Mouse (Mus musculus) CD4-positive, CD25-positive, alpha-beta regulatory T cell, adult 9 weeks (primary cell): ENCODE measurements around the gene Gm7030. TPM values are rescaled to one million over a fixed set of nuclear protein-coding genes. Genes with fewer than 3 reads are reported as not detected.

Experiments
- polyA plus RNA-seq: library from polyadenylated mRNA; unstranded; fragments of 100-300 nt; shearing (Covaris generic); gene quantifications from one replicate; pipeline ENCODE4 v1.2.1, GENCODE M21; 2017

Gene Gm7030
- 0.33 TPM for polyA plus RNA-seq

DNA sequence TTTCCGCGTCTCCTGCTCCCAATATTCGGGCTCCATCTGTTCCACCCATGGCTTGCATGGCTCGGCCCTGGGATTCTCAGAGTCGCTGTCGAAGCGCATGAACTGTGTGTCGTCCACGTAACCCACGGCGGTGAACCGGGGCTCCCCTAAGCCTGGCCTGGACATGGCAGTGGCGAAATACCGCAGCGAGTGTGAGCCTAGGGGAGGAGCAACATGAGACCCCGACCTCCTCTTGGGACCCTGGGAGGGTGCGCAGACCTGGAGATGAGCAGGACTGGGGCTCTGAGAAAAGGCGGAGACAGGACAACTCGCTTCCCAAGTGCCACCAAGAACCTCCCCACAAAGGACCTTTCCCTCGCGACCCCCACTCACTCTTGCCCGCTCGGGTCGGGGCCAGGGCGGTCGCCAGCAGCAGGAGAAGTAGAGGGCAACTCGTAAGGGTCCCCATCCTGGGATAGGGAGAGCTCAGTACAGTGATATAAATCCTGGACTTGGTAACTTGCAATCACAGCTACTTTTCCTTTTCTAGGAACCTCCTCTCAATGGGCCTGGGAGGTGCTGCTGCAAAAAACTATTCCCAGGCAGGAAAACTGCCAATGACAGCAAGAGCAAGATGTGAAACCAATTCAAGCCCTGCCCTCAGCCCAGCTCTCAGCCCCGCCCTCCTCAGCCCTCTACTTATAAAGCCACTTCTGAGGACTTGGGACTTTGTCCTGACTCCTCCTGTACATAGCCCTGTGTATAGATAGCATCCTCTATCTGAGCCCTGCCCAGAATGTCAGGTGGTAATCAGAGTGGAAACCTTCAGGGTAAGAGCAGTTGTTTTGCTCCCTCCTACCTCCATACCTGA, at the start of gene Gm7030:
Gene Gm7030, minus strand, starts transcription at position 458 of the 850 bp plus-strand sequence.

DNA sequence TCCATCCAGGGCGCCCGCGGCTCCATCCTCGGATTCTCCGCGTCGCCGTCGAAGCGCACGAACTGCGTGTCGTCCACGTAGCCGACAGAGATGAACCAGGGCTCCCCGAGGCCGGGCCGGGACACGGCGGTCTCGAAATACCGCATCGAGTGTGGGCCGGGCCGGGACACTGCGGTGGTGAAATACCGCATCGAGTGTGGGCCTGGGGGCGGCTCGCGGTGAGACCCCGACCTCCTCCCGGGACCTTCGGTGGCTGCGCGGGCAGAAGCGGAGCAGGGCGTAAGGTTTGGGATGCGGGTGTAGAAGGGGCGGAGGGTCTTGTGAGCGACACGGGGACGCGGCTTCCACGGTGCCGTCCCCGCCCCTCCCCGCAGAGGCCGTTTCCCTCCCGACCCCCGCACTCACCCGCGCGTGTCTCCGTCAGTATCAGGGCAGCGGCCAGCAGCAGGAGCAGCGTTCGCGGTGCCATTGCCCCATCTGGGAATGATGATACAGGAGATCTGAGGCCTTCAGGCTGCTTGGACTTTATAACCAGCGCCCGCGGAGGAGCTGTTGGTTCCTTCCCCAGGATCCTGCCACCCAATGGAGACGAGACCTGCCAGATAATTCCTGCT, 38.9 kb upstream of the Gm7030 start, which contains the start of gene Gm8909:
Gene Gm8909, minus strand, starts transcription at position 499 of the 614 bp plus-strand sequence.

DNA sequence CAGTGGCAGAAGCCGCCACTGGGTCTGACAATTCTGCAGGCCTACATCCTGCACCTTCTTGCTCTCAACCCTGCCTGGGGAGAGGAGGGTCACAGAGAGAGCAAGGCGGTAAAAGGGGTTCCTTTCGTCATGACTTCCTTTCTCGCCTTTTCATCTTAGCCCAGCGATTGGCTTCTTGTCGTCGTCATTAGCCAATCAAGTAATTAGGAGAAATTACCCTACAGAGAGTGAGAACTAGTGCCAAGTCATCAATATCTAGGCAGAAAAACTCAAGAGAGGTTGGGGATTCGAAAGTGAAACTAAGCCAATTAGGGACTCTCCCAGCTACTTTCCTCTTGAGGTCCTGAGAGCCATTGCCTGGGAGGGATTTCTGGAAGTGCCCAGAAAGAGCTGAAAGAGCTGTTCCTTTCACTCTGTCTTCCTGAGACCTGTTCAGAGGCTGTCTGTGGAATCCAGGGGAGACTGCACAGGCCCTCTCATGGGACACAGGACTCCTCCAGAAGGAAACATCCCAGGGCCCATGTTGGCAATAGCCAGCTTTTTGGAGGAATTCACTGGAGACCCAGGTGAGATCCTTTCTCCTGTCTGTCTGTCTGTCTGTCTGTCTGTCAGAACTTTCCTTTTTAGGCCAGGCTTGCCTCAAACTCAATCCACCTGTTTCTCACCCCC, 7.7 kb downstream of the Gm7030 start, which contains the start of gene Gm19684:
Gene Gm19684, plus strand, starts transcription at position 327 of the 669 bp plus-strand sequence.

Other genes with a start within 250 kb of the Gm7030 start
- gene Dhx16, start 249.6 kb downstream of the Gm7030 start, polyA plus RNA-seq, result 23.4 TPM
- 25.8 TPM for gene 2310061I04Rik, start 232.0 kb downstream of the Gm7030 start, polyA plus RNA-seq
- 26.7 TPM for gene Atat1, start 219.3 kb downstream of the Gm7030 start, polyA plus RNA-seq
- 99.2 TPM for gene Mrps18b, start 213.0 kb downstream of the Gm7030 start, polyA plus RNA-seq
- gene Ppp1r10, start 213.0 kb downstream of the Gm7030 start, polyA plus RNA-seq, result 62.7 TPM
- 163 TPM for gene Abcf1, start 159.7 kb downstream of the Gm7030 start, polyA plus RNA-seq
- gene Gnl1, start 149.6 kb downstream of the Gm7030 start, polyA plus RNA-seq, result 13.7 TPM
- gene Prr3, start 149.2 kb downstream of the Gm7030 start, polyA plus RNA-seq, result 23.8 TPM
- 28.1 TPM for gene H2-T24, start 108.9 kb downstream of the Gm7030 start, polyA plus RNA-seq
- 779 TPM for gene H2-T23, start 96.6 kb downstream of the Gm7030 start, polyA plus RNA-seq
- 262 TPM for gene H2-T22, start 86.7 kb downstream of the Gm7030 start, polyA plus RNA-seq
- gene Gm6034, start 86.5 kb downstream of the Gm7030 start, polyA plus RNA-seq, result 0.65 TPM
- gene Gm11127, start 71.1 kb downstream of the Gm7030 start, polyA plus RNA-seq, result not detected
- 1.4 TPM for gene Gm19684, start 7.7 kb downstream of the Gm7030 start, polyA plus RNA-seq
- 14.0 TPM for gene Gm8909, start 39.1 kb upstream of the Gm7030 start, polyA plus RNA-seq
- gene H2-T3, start 60.9 kb upstream of the Gm7030 start, polyA plus RNA-seq, result 0.46 TPM
- gene Rpp21, start 128.6 kb upstream of the Gm7030 start, polyA plus RNA-seq, result 203 TPM
- gene Trim39, start 142.8 kb upstream of the Gm7030 start, polyA plus RNA-seq, result 23.0 TPM
- not detected for gene H2-M10.2, start 157.1 kb upstream of the Gm7030 start, polyA plus RNA-seq
- gene H2-M10.1, start 196.7 kb upstream of the Gm7030 start, polyA plus RNA-seq, result not detected
- gene H2-M10.3, start 239.0 kb upstream of the Gm7030 start, polyA plus RNA-seq, result not detected